Mouse (Mus musculus) kidney, embryonic 14.5 days (tissue): ENCODE results near the gene Cbfa2t2. TPM values are rescaled to one million over a fixed set of nuclear protein-coding genes. Genes with fewer than 3 reads are reported as not detected.

Experiments used
- ATAC-seq: fragments of 200-750 bp; cut with Nextera tagmentation; 2 replicates; pipeline ENCODE4 v1.8.0; 2017; ENCODE audit warnings: moderate number of reproducible peaks, mild to moderate bottlenecking, moderate TSS enrichment, moderate library complexity; ENCODE audit not compliant: low FRiP score, low TSS enrichment
- H3K27ac ChIP-seq: fragments of 300-500 bp; sonication (generic); 2 replicates; pipeline ENCODE4 v1.5.1; 2014; ENCODE audit warnings: low read depth, mild to moderate bottlenecking, low read length, moderate library complexity, mixed read lengths
- H3K27me3 ChIP-seq: fragments of 300-500 bp; sonication (generic); 2 replicates; pipeline ENCODE4 v1.6.1; 2014; ENCODE audit warnings: mild to moderate bottlenecking, low read length; ENCODE audit not compliant: control insufficient read depth, insufficient read depth
- H3K36me3 ChIP-seq: fragments of 300-500 bp; sonication (generic); 2 replicates; pipeline ENCODE4 v1.6.1; 2014; ENCODE audit warnings: low read length, mixed read lengths; ENCODE audit not compliant: control insufficient read depth, insufficient read depth
- H3K4me1 ChIP-seq: fragments of 300-500 bp; sonication (generic); 2 replicates; pipeline ENCODE4 v1.6.1; 2014; ENCODE audit warnings: low read length, mixed read lengths; ENCODE audit not compliant: control insufficient read depth, insufficient read depth
- H3K4me2 ChIP-seq: fragments of 300-500 bp; sonication (generic); replicated peaks from 2 replicates; pipeline ENCODE4 v1.6.1; 2014; ENCODE audit warnings: low read depth, mild to moderate bottlenecking, low read length
- H3K4me3 ChIP-seq: fragments of 300-500 bp; sonication (generic); 2 replicates; pipeline ENCODE4 v1.5.1; 2014; ENCODE audit warnings: mild to moderate bottlenecking, low read length
- H3K9ac ChIP-seq: fragments of 300-500 bp; sonication (generic); 2 replicates; pipeline ENCODE4 v1.6.1; 2014; ENCODE audit warnings: low read depth, mild to moderate bottlenecking, low read length, moderate library complexity
- H3K9me3 ChIP-seq: fragments of 300-500 bp; sonication (generic); 2 replicates; pipeline ENCODE4 v1.6.1; 2016; ENCODE audit warnings: low read length; ENCODE audit not compliant: control insufficient read depth
- WGBS: fragments of 180-500 bp; shearing (Covaris S2); extraction: QIAGEN DNeasy Blood & Tissue Kit; methylation state at CpG from one replicate; pipeline ENCODE4 v1.1.7; 2014; 5-methylcytosine and 5-hydroxymethylcytosine counted together
- polyA plus RNA-seq: library from polyadenylated mRNA; unstranded; fragments of >200 nt; fragmentation: Nextera tagmentation; extraction: Ambion mirVana; gene quantifications from 2 replicates; pipeline ENCODE4 v1.2.1, GENCODE M21; 2014

Gene Cbfa2t2
- polyA plus RNA-seq, 1 experiment from 2014 or later = 44.4 TPM

- H3K27ac ChIP-seq = no peak within 1 kb of the TSS
- 3% methylated on average over 34 of the region's 34 CpGs for WGBS
- peak within 1 kb of the TSS; percentile 31 for H3K4me3 ChIP-seq
- no peaks in the 10 kb centered on the region for H3K27me3 ChIP-seq
- H3K4me1 ChIP-seq = peaks cover 6% of the 10 kb centered on the region; the same call in 1 of the 2 replicates
- peak within 1 kb of the TSS; percentile 46; the same call in 1 of the 2 replicates for H3K9ac ChIP-seq
- no peaks in the 10 kb centered on the region for H3K9me3 ChIP-seq
- peak within 1 kb of the TSS; percentile 60 for H3K4me2 ChIP-seq
- H3K36me3 ChIP-seq = peaks cover 27% of the 10 kb centered on the region
- peak; percentile 52 for ATAC-seq
Observed at GRCm38 (mm10) chr2:154558264-154559039, 122.2 kb downstream of the Cbfa2t2 start, which contains the start of gene Necab3. Necab3 (minus strand) TSS chr2:154558890.

GRCm38 (mm10) chr2:154563612-154564170 is 127.4 kb downstream of the Cbfa2t2 start:
- no peaks in the 10 kb centered on the region for H3K27me3 ChIP-seq
- 82% methylated on average over 22 of the region's 22 CpGs for WGBS
- H3K9ac ChIP-seq = no peak overlapping the region
- no peak for ATAC-seq
- no peak overlapping the region for H3K4me3 ChIP-seq
- H3K4me1 ChIP-seq = peaks cover 30% of the 10 kb centered on the region
- H3K9me3 ChIP-seq = no peaks in the 10 kb centered on the region
- no peak overlapping the region for H3K27ac ChIP-seq
- no peak overlapping the region for H3K4me2 ChIP-seq
- peaks cover 38% of the 10 kb centered on the region for H3K36me3 ChIP-seq

GRCm38 (mm10) chr2:154565562-154565961 is 129.3 kb downstream of the Cbfa2t2 start:
- H3K4me2 ChIP-seq = no peak overlapping the region
- no peak overlapping the region for H3K4me3 ChIP-seq
- H3K4me1 ChIP-seq = peaks cover 33% of the 10 kb centered on the region
- 57% methylated on average over 3 of the region's 3 CpGs for WGBS
- no peaks in the 10 kb centered on the region for H3K27me3 ChIP-seq
- peaks cover 35% of the 10 kb centered on the region for H3K36me3 ChIP-seq
- no peak overlapping the region for H3K9ac ChIP-seq
- no peak overlapping the region for H3K27ac ChIP-seq
- no peak for ATAC-seq
- no peaks in the 10 kb centered on the region for H3K9me3 ChIP-seq

DNA sequence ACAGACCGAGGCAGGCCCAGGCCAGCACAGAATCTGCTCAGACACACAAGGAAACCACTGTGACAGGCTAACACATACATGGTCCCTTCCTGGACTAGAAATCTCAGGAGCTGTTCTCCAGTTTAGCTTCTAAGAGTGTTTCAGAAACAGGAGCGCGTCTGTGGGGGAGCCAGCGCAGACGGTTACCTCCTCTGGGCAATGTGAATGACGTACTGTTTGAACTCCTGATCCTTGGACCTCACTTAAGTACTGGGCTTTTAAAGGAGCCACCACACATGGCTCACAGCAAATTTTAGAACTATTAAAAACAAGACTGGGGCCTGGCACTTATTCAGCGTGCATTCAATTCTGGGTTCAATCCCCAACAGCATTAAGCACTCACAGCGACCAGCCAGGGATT is 130.4 kb downstream of the Cbfa2t2 start:
- Histone ChIP-seq H3K9ac (0 out of 2 replicates have a peak overlapping the region, but pooled peaks have one; percentile 8), H3K4me3 (no peak overlapping the region), H3K4me1 (peaks cover 40% of the 10 kb centered on the region), H3K4me2 (no peak overlapping the region), H3K27ac (no peak overlapping the region; the same call in 1 of the 2 replicates), H3K36me3 (peaks cover 25% of the 10 kb centered on the region), H3K9me3 (no peaks in the 10 kb centered on the region), H3K27me3 (no peaks in the 10 kb centered on the region)
- 37% methylated on average over 8 of the region's 8 CpGs for WGBS
- no peak for ATAC-seq

GRCm38 (mm10) chr2:154567766-154568165 is 131.5 kb downstream of the Cbfa2t2 start:
- Histone ChIP-seq H3K9ac (peak overlapping the region; percentile 88; the same call in 1 of the 2 replicates), H3K27ac (peak overlapping the region; percentile 77; the same call in 1 of the 2 replicates), H3K4me2 (peak overlapping the region; percentile 55), H3K4me1 (peaks cover 40% of the 10 kb centered on the region), H3K27me3 (no peaks in the 10 kb centered on the region), H3K4me3 (peak overlapping the region; percentile 76), H3K9me3 (no peaks in the 10 kb centered on the region), H3K36me3 (peaks cover 17% of the 10 kb centered on the region)
- WGBS = 68% methylated on average over 2 of the region's 2 CpGs
- ATAC-seq = no peak

- peak; percentile 13; the same call in 1 of the 2 replicates for ATAC-seq
- peaks cover 10% of the 10 kb centered on the region; the same call in 1 of the 2 replicates for H3K36me3 ChIP-seq
- peak overlapping the region; percentile 77 for H3K27ac ChIP-seq
- no peaks in the 10 kb centered on the region for H3K27me3 ChIP-seq
- no peaks in the 10 kb centered on the region for H3K9me3 ChIP-seq
- peak overlapping the region; percentile 55 for H3K4me2 ChIP-seq
- WGBS = 19% methylated on average over 10 of the region's 10 CpGs
- peak overlapping the region; percentile 88 for H3K9ac ChIP-seq
- peak overlapping the region; percentile 76 for H3K4me3 ChIP-seq
- peaks cover 40% of the 10 kb centered on the region for H3K4me1 ChIP-seq
Observed at GRCm38 (mm10) chr2:154568329-154569070, 132.2 kb downstream of the Cbfa2t2 start.

GRCm38 (mm10) chr2:154569071-154569748 is 132.9 kb downstream of the Cbfa2t2 start:
- no peaks in the 10 kb centered on the region for H3K9me3 ChIP-seq
- peak overlapping the region; percentile 55 for H3K4me2 ChIP-seq
- peak overlapping the region; percentile 88 for H3K9ac ChIP-seq
- peaks cover 3% of the 10 kb centered on the region; the same call in 1 of the 2 replicates for H3K36me3 ChIP-seq
- H3K27me3 ChIP-seq = no peaks in the 10 kb centered on the region
- under 1% methylated on average over 47 of the region's 70 CpGs for WGBS
- peaks cover 40% of the 10 kb centered on the region for H3K4me1 ChIP-seq
- H3K4me3 ChIP-seq = peak overlapping the region; percentile 76
- peak; percentile 82 for ATAC-seq
- H3K27ac ChIP-seq = peak overlapping the region; percentile 77

GRCm38 (mm10) chr2:154569836-154570286 is 133.6 kb downstream of the Cbfa2t2 start, which contains the start of gene E2f1:
E2f1 (minus strand) TSS chr2:154569892.
- Histone ChIP-seq H3K9ac (peak within 1 kb of the TSS; percentile 88), H3K4me1 (peaks cover 40% of the 10 kb centered on the region), H3K36me3 (no peaks in the 10 kb centered on the region; the same call in 1 of the 2 replicates), H3K4me3 (peak within 1 kb of the TSS; percentile 76), H3K4me2 (peak within 1 kb of the TSS; percentile 68), H3K27ac (peak within 1 kb of the TSS; percentile 77), H3K9me3 (no peaks in the 10 kb centered on the region), H3K27me3 (no peaks in the 10 kb centered on the region)
- under 1% methylated on average over 23 of the region's 44 CpGs for whole genome bisulfite sequencing
- ATAC-seq = peak; percentile 98
